Mouse (Mus musculus): ENCODE measurements around the gene Gfral.
A peak's percentile ranks its signal among the peaks of the same experiment; 100 is the strongest.

Gfral gene

DNA sequence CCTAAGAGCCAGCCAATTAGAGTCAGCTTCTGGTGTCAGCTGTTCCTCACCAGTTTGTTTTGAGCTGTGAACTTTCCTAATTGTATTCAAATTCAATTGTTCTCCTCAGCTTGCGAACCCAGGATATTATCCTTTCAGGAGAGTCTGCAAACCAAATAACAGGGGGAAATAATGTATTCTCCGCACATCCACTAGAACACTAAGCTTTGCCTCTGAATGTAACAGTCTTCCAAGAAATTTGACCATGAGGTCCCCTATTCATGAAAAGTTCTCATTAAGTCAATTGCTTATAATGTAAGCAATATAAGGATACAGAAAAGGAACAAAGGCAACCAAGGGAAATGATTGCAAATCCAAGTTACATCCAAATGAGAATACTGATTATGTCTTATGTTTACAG, at the start of gene Gfral:
Gene Gfral, minus strand, starts transcription at position 101 of the 400 bp plus-strand sequence.
- DNase-seq (ENCODE audit: low read depth, low spot score), result no peak
- Histone ChIP-seq H3K36me3 (ENCODE audit: control insufficient read depth, insufficient read depth, low read length, poor library complexity, severe bottlenecking) (no peaks in the 10 kb centered on the region), H3K27me3 (ENCODE audit: control insufficient read depth, insufficient read depth, low read length, poor library complexity, severe bottlenecking) (no peaks in the 10 kb centered on the region)

- DNase-seq (ENCODE audit: low read depth, low spot score), result no peak
- Histone ChIP-seq H3K27me3 (ENCODE audit: control insufficient read depth, insufficient read depth, low read length, poor library complexity, severe bottlenecking) (no peaks in the 10 kb centered on the region), H3K36me3 (ENCODE audit: control insufficient read depth, insufficient read depth, low read length, poor library complexity, severe bottlenecking) (no peaks in the 10 kb centered on the region)
These were observed 44.3 kb upstream of the Gfral start for GRCm38 (mm10) chr9:76257731-76258130.

DNA sequence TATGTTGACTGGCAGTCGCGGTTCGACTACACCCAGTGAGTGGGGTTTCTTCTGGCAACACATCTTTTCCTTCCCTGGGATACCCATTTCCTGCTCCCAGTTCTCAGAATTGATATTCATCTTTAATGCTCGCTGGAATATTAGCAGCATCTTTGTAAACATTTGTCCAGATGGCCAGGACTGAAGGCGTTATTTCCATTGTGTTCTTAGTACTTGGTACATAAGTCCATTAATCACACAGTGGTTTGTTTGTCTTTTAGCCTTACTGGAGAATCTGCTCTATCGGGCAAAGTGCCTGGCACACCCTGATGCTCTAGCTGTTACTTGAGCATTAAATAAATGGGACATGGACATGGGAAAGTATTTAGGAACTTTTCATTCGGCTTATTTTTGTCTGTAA, 39.1 kb upstream of the Gfral start:
- no peak for DNase-seq (ENCODE audit: low read depth, low spot score)
- Histone ChIP-seq H3K36me3 (ENCODE audit: control insufficient read depth, insufficient read depth, low read length, poor library complexity, severe bottlenecking) (no peaks in the 10 kb centered on the region), H3K27me3 (ENCODE audit: control insufficient read depth, insufficient read depth, low read length, poor library complexity, severe bottlenecking) (no peaks in the 10 kb centered on the region)

DNA sequence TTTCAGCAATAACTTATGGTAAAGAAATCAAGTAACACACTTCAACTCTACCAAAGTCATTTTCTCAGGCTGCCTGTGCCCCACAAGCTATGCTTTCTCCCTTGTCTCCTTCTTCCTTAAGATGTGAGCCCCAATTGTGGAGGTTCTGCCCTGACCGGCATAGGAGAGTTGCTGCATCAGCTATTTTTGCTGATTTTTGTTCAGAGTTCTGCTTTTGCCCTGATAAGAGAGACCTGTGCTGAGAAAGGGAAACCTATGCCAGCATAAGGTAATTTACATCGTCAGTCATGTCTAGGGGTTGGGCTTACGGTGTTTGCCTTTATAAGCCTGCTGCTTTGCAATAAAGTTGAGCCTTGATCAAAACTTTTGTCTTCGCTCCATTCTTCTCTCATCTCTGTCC, 38.7 kb upstream of the Gfral start:
- DNase-seq (ENCODE audit: low read depth, low spot score), result no peak
- H3K27me3 ChIP-seq (ENCODE audit: control insufficient read depth, insufficient read depth, low read length, poor library complexity, severe bottlenecking), result no peaks in the 10 kb centered on the region
- H3K36me3 ChIP-seq (ENCODE audit: control insufficient read depth, insufficient read depth, low read length, poor library complexity, severe bottlenecking), result no peaks in the 10 kb centered on the region

DNA sequence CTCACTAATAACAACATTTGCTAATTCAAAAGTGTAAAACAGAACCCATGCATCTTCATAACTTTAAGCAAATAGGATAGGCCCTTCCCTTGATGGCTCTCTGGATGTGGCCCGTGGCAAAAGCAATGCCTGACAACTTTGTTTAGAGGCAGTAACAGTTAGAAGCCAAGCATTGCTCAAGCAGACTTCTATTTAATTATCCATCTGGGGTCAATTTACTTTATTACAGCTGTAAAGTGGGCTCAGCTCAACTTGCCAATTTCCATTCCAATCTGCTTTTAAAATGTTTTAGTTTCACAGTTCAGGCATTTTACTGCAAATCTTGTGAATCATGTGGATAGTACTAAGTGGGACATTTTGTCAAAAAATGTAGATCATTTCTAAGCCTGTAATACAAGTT, 28.9 kb upstream of the Gfral start:
- no peaks in the 10 kb centered on the region for H3K27me3 ChIP-seq (ENCODE audit: control insufficient read depth, insufficient read depth, low read length, poor library complexity, severe bottlenecking)
- DNase-seq (ENCODE audit: low read depth, low spot score), result no peak
- H3K36me3 ChIP-seq (ENCODE audit: control insufficient read depth, insufficient read depth, low read length, poor library complexity, severe bottlenecking), result no peaks in the 10 kb centered on the region

GRCm38 (mm10) chr9:76237946-76238345, 24.5 kb upstream of the Gfral start:
- Histone ChIP-seq H3K27me3 (ENCODE audit: control insufficient read depth, insufficient read depth, low read length, poor library complexity, severe bottlenecking) (no peaks in the 10 kb centered on the region), H3K36me3 (ENCODE audit: control insufficient read depth, insufficient read depth, low read length, poor library complexity, severe bottlenecking) (no peaks in the 10 kb centered on the region)
- no peak for DNase-seq (ENCODE audit: low read depth, low spot score)

GRCm38 (mm10) chr9:76237243-76237642, 23.8 kb upstream of the Gfral start:
- H3K36me3 ChIP-seq (ENCODE audit: control insufficient read depth, insufficient read depth, low read length, poor library complexity, severe bottlenecking), result no peaks in the 10 kb centered on the region
- no peak for DNase-seq (ENCODE audit: low read depth, low spot score)
- H3K27me3 ChIP-seq (ENCODE audit: control insufficient read depth, insufficient read depth, low read length, poor library complexity, severe bottlenecking), result no peaks in the 10 kb centered on the region

DNA sequence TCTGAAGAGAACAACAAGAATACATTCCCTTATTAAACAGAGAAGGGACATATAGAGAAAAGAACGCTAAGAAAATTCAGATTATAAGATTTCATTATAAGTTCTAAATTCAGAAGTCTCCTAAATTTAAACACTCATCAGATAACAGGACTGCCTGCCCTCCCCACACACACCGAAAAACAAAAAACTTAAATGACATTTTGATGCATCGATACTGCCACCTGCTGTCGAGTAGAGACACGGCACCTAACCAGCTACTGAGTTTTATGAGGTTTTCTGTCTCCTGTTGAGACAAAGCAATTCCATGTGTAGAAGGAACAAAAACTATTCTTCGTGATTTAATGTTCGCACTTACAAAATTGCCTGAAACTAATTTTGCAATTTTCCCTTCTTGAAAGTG, 23.2 kb upstream of the Gfral start:
- no peaks in the 10 kb centered on the region for H3K36me3 ChIP-seq (ENCODE audit: control insufficient read depth, insufficient read depth, low read length, poor library complexity, severe bottlenecking)
- no peaks in the 10 kb centered on the region for H3K27me3 ChIP-seq (ENCODE audit: control insufficient read depth, insufficient read depth, low read length, poor library complexity, severe bottlenecking)
- peak; percentile 67 for DNase-seq (ENCODE audit: low read depth, low spot score)

- Histone ChIP-seq H3K36me3 (ENCODE audit: control insufficient read depth, insufficient read depth, low read length, poor library complexity, severe bottlenecking) (no peaks in the 10 kb centered on the region), H3K27me3 (ENCODE audit: control insufficient read depth, insufficient read depth, low read length, poor library complexity, severe bottlenecking) (no peaks in the 10 kb centered on the region)
- DNase-seq (ENCODE audit: low read depth, low spot score), result peak; percentile 8
These were observed 22.6 kb upstream of the Gfral start for GRCm38 (mm10) chr9:76235945-76236503.

DNA sequence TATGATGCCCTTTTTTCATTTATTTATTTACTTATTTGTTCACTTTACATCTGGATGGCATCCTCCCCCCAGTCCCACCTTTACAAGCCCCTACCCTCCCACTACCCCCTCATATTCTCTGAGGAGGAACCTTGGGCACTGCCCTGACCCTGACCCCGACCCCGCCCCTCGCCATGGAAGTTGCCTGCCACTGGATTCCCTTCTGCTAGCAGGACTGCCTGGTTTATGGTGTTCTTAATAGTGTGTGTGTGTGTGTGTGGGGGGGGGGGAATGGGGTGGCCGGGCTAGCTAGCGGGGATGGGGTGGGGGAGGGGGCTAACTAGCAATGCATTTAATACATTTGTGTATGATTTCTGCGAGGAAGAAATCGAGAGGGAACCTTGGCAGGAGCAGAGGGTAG, 21.4 kb upstream of the Gfral start:
- no peak for DNase-seq (ENCODE audit: low read depth, low spot score)
- no peaks in the 10 kb centered on the region for H3K36me3 ChIP-seq (ENCODE audit: control insufficient read depth, insufficient read depth, low read length, poor library complexity, severe bottlenecking)

GRCm38 (mm10) chr9:76230400-76230799, 16.9 kb upstream of the Gfral start:
- no peaks in the 10 kb centered on the region for H3K27me3 ChIP-seq (ENCODE audit: control insufficient read depth, insufficient read depth, low read length, poor library complexity, severe bottlenecking)
- peak; percentile 57 for DNase-seq (ENCODE audit: low read depth, low spot score)
- no peaks in the 10 kb centered on the region for H3K36me3 ChIP-seq (ENCODE audit: control insufficient read depth, insufficient read depth, low read length, poor library complexity, severe bottlenecking)

More for the DNA sequence above, 21.4 kb upstream of the Gfral start:
- no peaks in the 10 kb centered on the region for H3K27me3 ChIP-seq (ENCODE audit: control insufficient read depth, insufficient read depth, low read length, poor library complexity, severe bottlenecking)

DNA sequence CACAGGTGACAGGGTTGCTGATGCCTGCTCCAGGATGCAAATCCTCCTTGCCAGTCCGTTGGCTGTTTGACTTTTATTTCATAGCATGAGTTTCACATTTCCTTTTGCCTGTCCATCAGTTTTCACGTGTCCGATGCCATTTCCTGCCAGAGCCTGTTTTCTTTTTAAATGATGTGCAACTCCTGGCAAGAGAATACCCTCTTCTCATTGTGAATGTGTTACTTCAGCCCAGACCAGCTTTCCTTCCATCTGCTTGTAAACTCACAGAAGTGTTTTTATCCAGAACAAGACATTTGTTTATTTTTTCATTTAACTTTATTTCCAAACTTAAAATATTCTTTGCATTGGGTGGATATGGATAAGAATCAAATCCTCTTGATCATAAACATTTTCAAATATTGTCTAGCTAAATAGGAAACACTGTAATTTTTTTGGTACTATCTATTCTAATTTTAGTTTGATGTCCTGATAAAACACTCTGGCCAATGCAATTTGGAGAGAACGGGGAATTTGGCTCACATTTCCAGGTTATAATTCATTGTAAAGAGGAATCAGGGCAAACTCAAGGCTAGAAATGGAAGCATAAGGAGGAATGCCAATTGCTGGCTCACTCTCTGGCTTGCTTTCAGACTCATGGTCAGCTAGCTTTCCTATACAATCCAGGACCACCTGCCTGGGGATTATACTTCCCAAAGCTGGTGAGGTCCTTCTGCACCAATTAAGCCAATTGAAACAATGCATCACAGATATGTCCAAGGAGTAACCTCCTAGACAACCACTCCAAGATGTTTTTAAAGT, 3.9 kb upstream of the Gfral start:
- DNase-seq (ENCODE audit: low read depth, low spot score), result no peak
- Histone ChIP-seq H3K27me3 (ENCODE audit: control insufficient read depth, insufficient read depth, low read length, poor library complexity, severe bottlenecking) (no peaks in the 10 kb centered on the region), H3K36me3 (ENCODE audit: control insufficient read depth, insufficient read depth, low read length, poor library complexity, severe bottlenecking) (no peaks in the 10 kb centered on the region)

- H3K27me3 ChIP-seq (ENCODE audit: control insufficient read depth, insufficient read depth, low read length, poor library complexity, severe bottlenecking), result no peaks in the 10 kb centered on the region
- DNase-seq (ENCODE audit: low read depth, low spot score), result no peak
- no peaks in the 10 kb centered on the region for H3K36me3 ChIP-seq (ENCODE audit: control insufficient read depth, insufficient read depth, low read length, poor library complexity, severe bottlenecking)
These were observed 1.2 kb upstream of the Gfral start for GRCm38 (mm10) chr9:76214678-76215077.

DNA sequence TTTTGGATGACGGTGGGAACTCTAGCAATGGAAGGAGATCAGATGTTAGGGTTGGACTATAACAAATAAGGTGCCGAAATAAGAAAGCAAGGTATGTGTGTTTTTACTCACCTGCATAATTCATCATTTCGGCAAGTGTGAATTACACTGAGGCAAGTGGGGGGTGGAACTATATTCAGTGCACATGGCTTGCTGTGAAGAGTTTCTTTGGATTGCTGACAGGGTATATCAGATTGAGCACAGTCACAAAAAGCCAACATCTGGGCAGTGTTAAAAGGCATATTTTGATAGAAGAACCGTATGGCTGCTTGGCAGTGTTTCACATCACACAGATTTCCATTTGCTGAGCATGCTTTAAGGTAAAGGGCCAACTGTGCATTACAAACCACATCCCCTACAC, 16.5 kb downstream of the Gfral start:
- no peak for DNase-seq (ENCODE audit: low read depth, low spot score)
- H3K36me3 ChIP-seq (ENCODE audit: control insufficient read depth, insufficient read depth, low read length, poor library complexity, severe bottlenecking), result no peaks in the 10 kb centered on the region
- no peaks in the 10 kb centered on the region; the same call in 1 of the 2 replicates for H3K27me3 ChIP-seq (ENCODE audit: control insufficient read depth, insufficient read depth, low read length, poor library complexity, severe bottlenecking)

DNA sequence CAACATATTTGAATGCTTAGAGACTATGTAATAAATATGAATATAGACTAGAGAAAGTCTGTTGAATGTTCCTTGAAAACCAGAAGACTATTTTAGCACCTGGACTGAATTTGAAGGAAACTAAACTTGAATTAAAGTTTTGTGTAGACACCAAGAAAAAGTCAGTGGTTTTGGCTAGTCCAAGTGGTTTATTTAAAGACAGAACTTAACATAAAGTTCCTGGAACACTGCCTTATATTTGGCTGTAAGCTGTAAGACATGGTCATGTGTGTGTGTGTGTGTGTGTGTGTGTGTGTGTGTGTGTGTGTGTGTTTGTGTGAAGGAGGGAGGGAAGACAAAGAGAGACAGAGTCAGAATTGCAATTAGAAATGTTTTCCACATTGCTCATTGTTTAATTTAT, 34.2 kb downstream of the Gfral start:
- Histone ChIP-seq H3K27me3 (ENCODE audit: control insufficient read depth, insufficient read depth, low read length, poor library complexity, severe bottlenecking) (no peaks in the 10 kb centered on the region), H3K36me3 (ENCODE audit: control insufficient read depth, insufficient read depth, low read length, poor library complexity, severe bottlenecking) (no peaks in the 10 kb centered on the region)
- no peak for DNase-seq (ENCODE audit: low read depth, low spot score)
